Mouse (Mus musculus) cortical plate, adult 2 months (tissue): Measurements from ENCODE around the gene Car10.

Source experiments
- CTCF ChIP-seq: fragments of 200-500 bp; IDR thresholded peaks from 2 replicates; pipeline ENCODE4 v1.5.1; 2011; ENCODE audit warnings: mild to moderate bottlenecking, control low read depth, low read length; ENCODE audit not compliant: insufficient read depth; ENCODE audit errors: extremely low read depth
- POLR2A ChIP-seq: fragments of 200-500 bp; IDR thresholded peaks from 2 replicates; pipeline ENCODE4 v1.6.1; 2011; ENCODE audit warnings: mild to moderate bottlenecking, low read length, control low read depth; ENCODE audit not compliant: insufficient read depth; ENCODE audit errors: extremely low read depth

DNA sequence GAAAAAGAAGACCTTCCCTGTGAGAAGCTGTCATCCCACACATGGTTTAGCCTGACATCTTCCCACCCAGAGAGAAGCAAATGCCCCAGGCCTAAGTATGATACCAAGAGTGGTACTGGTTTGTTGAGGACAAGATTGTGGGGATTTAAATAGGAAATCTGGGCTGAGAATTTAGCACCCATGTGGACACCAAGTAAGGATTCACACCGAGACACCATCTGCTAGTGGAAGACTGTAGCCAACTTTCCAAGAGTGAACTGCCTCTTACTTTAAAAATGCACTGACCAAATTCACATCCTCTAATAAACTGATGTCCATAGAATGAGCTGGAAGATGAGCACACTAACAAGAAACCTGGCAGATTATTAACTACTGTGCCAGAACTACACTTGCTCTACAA lies 389.2 kb downstream of the Car10 start:
- TF ChIP-seq CTCF (no peak), POLR2A (no peak)
